Mouse (Mus musculus) brain, embryonic 14.5 days (tissue): ENCODE data around the gene Pdpn.

Experiments
- CTCF ChIP-seq: fragments of 200-500 bp; IDR thresholded peaks from 2 replicates; pipeline ENCODE4 v1.5.1; 2012; ENCODE audit warnings: inconsistent platforms, mild to moderate bottlenecking, moderate library complexity, borderline replicate concordance; ENCODE audit not compliant: insufficient read depth, insufficient read length; ENCODE audit errors: extremely low read depth
- POLR2A ChIP-seq: fragments of 200-500 bp; IDR thresholded peaks from 2 replicates; pipeline ENCODE4 v1.6.1; 2012; ENCODE audit warnings: mild to moderate bottlenecking, inconsistent platforms, borderline replicate concordance; ENCODE audit not compliant: poor library complexity, insufficient read depth, insufficient read length, severe bottlenecking; ENCODE audit errors: extremely low read depth

GRCm38 (mm10) chr4:143238241-143239031 is 60.9 kb downstream of the Pdpn start:
- TF ChIP-seq CTCF (peak; percentile 76; the same call in 1 of the 2 replicates), POLR2A (no peak)
